Mouse (Mus musculus): ENCODE measurements around the gene Cryba1. TPM values are rescaled to one million over a fixed set of nuclear protein-coding genes. Genes with fewer than 3 reads are reported as not detected.

The Cryba1 gene
- polyA plus RNA-seq, 1 experiment from 2014 or later, result not detected

- no peak for ATAC-seq
- Histone ChIP-seq H3K9me3 (ENCODE audit: control insufficient read depth, low read length) (no peaks in the 10 kb centered on the region), H3K4me1 (ENCODE audit: control insufficient read depth, insufficient read depth, low read length) (no peaks in the 10 kb centered on the region), H3K4me3 (ENCODE audit: low read length) (no peak overlapping the region), H3K9ac (ENCODE audit: low read depth, low read length) (no peak overlapping the region), H3K36me3 (ENCODE audit: control insufficient read depth, insufficient read depth, low read length) (no peaks in the 10 kb centered on the region), H3K27ac (ENCODE audit: low read length) (no peak overlapping the region), H3K4me2 (ENCODE audit: low read depth, low read length) (no peak overlapping the region), H3K27me3 (replicated peaks; ENCODE audit: control insufficient read depth, insufficient read depth, low read length) (no peaks in the 10 kb centered on the region)
- 2% methylated on average over 6 of the region's 6 CpGs for WGBS
These were observed 12.2 kb upstream of the Cryba1 start for GRCm38 (mm10) chr11:77737289-77737688.

- Histone ChIP-seq H3K27ac (ENCODE audit: low read length) (no peak overlapping the region), H3K27me3 (replicated peaks; ENCODE audit: control insufficient read depth, insufficient read depth, low read length) (no peaks in the 10 kb centered on the region), H3K4me1 (ENCODE audit: control insufficient read depth, insufficient read depth, low read length) (no peaks in the 10 kb centered on the region), H3K4me3 (ENCODE audit: low read length) (no peak overlapping the region), H3K36me3 (ENCODE audit: control insufficient read depth, insufficient read depth, low read length) (no peaks in the 10 kb centered on the region), H3K4me2 (ENCODE audit: low read depth, low read length) (no peak overlapping the region), H3K9me3 (ENCODE audit: control insufficient read depth, low read length) (no peaks in the 10 kb centered on the region), H3K9ac (ENCODE audit: low read depth, low read length) (no peak overlapping the region)
- 70% methylated on average over 2 of the region's 2 CpGs for WGBS
- no peak for ATAC-seq
These were observed 3.5 kb upstream of the Cryba1 start for GRCm38 (mm10) chr11:77728587-77728986.

- Histone ChIP-seq H3K36me3 (ENCODE audit: control insufficient read depth, insufficient read depth, low read length) (no peaks in the 10 kb centered on the region), H3K9me3 (ENCODE audit: control insufficient read depth, low read length) (no peaks in the 10 kb centered on the region), H3K27ac (ENCODE audit: low read length) (no peak overlapping the region), H3K9ac (ENCODE audit: low read depth, low read length) (no peak overlapping the region), H3K4me2 (ENCODE audit: low read depth, low read length) (no peak overlapping the region), H3K27me3 (replicated peaks; ENCODE audit: control insufficient read depth, insufficient read depth, low read length) (no peaks in the 10 kb centered on the region), H3K4me3 (ENCODE audit: low read length) (no peak overlapping the region), H3K4me1 (ENCODE audit: control insufficient read depth, insufficient read depth, low read length) (no peaks in the 10 kb centered on the region)
- 79% methylated on average over 7 of the region's 7 CpGs for WGBS
- no peak for ATAC-seq
These were observed 317 bp downstream of the Cryba1 start for GRCm38 (mm10) chr11:77724766-77725165.

DNA sequence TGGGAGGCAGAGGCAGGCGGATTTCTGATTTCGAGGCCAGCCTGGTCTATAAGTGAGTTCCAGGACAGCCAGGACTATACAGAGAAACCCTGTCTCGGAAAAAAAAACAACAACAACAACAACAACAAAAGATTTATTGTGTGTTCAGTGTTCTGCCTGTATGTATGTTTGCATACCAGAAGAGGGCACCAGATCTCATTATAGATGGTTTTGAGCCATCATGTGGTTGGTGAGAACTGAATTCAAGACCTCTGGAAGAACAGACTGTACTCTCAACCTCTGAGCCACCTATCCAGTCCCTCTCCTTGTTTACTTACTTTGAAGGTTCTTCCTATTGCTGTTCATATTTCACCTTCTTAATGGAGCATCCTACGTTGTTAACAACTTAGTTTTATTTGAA, 3.7 kb downstream of the Cryba1 start:
- no peaks in the 10 kb centered on the region for H3K36me3 ChIP-seq (ENCODE audit: control insufficient read depth, insufficient read depth, low read length)
- 91% methylated on average over 4 of the region's 4 CpGs for WGBS
- no peaks in the 10 kb centered on the region for H3K9me3 ChIP-seq (ENCODE audit: control insufficient read depth, low read length)
- no peak overlapping the region for H3K4me2 ChIP-seq (ENCODE audit: low read depth, low read length)
- ATAC-seq, result no peak
- H3K4me1 ChIP-seq (ENCODE audit: control insufficient read depth, insufficient read depth, low read length), result no peaks in the 10 kb centered on the region
- no peak overlapping the region for H3K27ac ChIP-seq (ENCODE audit: low read length)
- no peaks in the 10 kb centered on the region for H3K27me3 ChIP-seq (replicated peaks; ENCODE audit: control insufficient read depth, insufficient read depth, low read length)
- H3K9ac ChIP-seq (ENCODE audit: low read depth, low read length), result no peak overlapping the region
- H3K4me3 ChIP-seq (ENCODE audit: low read length), result no peak overlapping the region

DNA sequence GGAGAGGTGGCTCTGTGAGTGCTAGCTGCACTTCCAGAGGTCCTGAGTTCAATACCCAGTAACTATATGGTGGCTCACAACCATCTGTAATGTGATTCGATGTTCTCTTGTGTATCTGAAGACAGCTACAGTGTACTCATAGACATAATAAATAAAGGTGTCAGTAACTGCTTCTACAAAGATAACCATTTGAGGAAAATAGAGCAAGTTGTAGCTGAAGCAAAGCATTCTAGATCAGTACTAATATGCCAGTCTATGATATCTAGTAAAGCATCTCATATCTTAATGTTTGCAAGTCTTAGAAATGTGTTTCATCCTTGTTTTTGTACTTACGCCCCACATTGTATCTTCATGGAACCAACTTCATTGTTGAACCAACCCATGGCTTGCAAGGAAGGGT, 6.0 kb downstream of the Cryba1 start:
- no peak overlapping the region for H3K27ac ChIP-seq (ENCODE audit: low read length)
- WGBS, result 92% methylated on average over 2 of the region's 2 CpGs
- no peak overlapping the region for H3K4me3 ChIP-seq (ENCODE audit: low read length)
- no peak for ATAC-seq
- no peaks in the 10 kb centered on the region for H3K4me1 ChIP-seq (ENCODE audit: control insufficient read depth, insufficient read depth, low read length)
- H3K4me2 ChIP-seq (ENCODE audit: low read depth, low read length), result no peak overlapping the region
- H3K27me3 ChIP-seq (replicated peaks; ENCODE audit: control insufficient read depth, insufficient read depth, low read length), result no peaks in the 10 kb centered on the region
- H3K9me3 ChIP-seq (ENCODE audit: control insufficient read depth, low read length), result no peaks in the 10 kb centered on the region
- no peak overlapping the region for H3K9ac ChIP-seq (ENCODE audit: low read depth, low read length)
- no peaks in the 10 kb centered on the region for H3K36me3 ChIP-seq (ENCODE audit: control insufficient read depth, insufficient read depth, low read length)

- no peak overlapping the region for H3K9ac ChIP-seq (ENCODE audit: low read depth, low read length)
- no peak overlapping the region for H3K4me2 ChIP-seq (ENCODE audit: low read depth, low read length)
- H3K4me1 ChIP-seq (ENCODE audit: control insufficient read depth, insufficient read depth, low read length), result no peaks in the 10 kb centered on the region
- H3K27ac ChIP-seq (ENCODE audit: low read length), result no peak overlapping the region
- H3K27me3 ChIP-seq (replicated peaks; ENCODE audit: control insufficient read depth, insufficient read depth, low read length), result no peaks in the 10 kb centered on the region
- no peak for ATAC-seq
- no peaks in the 10 kb centered on the region for H3K9me3 ChIP-seq (ENCODE audit: control insufficient read depth, low read length)
- no peak overlapping the region for H3K4me3 ChIP-seq (ENCODE audit: low read length)
- WGBS, result 92% methylated on average over 3 of the region's 3 CpGs
- 0 out of 2 replicates have a peak, but pooled peaks cover 6% of the 10 kb centered on the region for H3K36me3 ChIP-seq (ENCODE audit: control insufficient read depth, insufficient read depth, low read length)
These were observed 11.3 kb downstream of the Cryba1 start for GRCm38 (mm10) chr11:77713736-77714135.

GRCm38 (mm10) chr11:77709039-77709438, 16.0 kb downstream of the Cryba1 start:
- Histone ChIP-seq H3K4me2 (ENCODE audit: low read depth, low read length) (no peak overlapping the region), H3K4me1 (ENCODE audit: control insufficient read depth, insufficient read depth, low read length) (no peaks in the 10 kb centered on the region), H3K4me3 (ENCODE audit: low read length) (no peak overlapping the region), H3K27ac (ENCODE audit: low read length) (no peak overlapping the region), H3K27me3 (replicated peaks; ENCODE audit: control insufficient read depth, insufficient read depth, low read length) (no peaks in the 10 kb centered on the region), H3K9me3 (ENCODE audit: control insufficient read depth, low read length) (no peaks in the 10 kb centered on the region), H3K36me3 (ENCODE audit: control insufficient read depth, insufficient read depth, low read length) (0 out of 2 replicates have a peak, but pooled peaks cover 6% of the 10 kb centered on the region), H3K9ac (ENCODE audit: low read depth, low read length) (no peak overlapping the region)
- no peak for ATAC-seq
- WGBS, result 81% methylated on average over 3 of the region's 3 CpGs

- Histone ChIP-seq H3K4me3 (ENCODE audit: low read length) (no peak overlapping the region), H3K9me3 (ENCODE audit: control insufficient read depth, low read length) (no peaks in the 10 kb centered on the region), H3K27ac (ENCODE audit: low read length) (no peak overlapping the region), H3K4me1 (ENCODE audit: control insufficient read depth, insufficient read depth, low read length) (no peaks in the 10 kb centered on the region), H3K9ac (ENCODE audit: low read depth, low read length) (no peak overlapping the region), H3K36me3 (ENCODE audit: control insufficient read depth, insufficient read depth, low read length) (0 out of 2 replicates have a peak, but pooled peaks cover 3% of the 10 kb centered on the region), H3K4me2 (ENCODE audit: low read depth, low read length) (no peak overlapping the region), H3K27me3 (replicated peaks; ENCODE audit: control insufficient read depth, insufficient read depth, low read length) (no peaks in the 10 kb centered on the region)
- 88% methylated on average over 3 of the region's 3 CpGs for WGBS
- ATAC-seq, result no peak
These were observed 19.2 kb downstream of the Cryba1 start for GRCm38 (mm10) chr11:77705920-77706319.

DNA sequence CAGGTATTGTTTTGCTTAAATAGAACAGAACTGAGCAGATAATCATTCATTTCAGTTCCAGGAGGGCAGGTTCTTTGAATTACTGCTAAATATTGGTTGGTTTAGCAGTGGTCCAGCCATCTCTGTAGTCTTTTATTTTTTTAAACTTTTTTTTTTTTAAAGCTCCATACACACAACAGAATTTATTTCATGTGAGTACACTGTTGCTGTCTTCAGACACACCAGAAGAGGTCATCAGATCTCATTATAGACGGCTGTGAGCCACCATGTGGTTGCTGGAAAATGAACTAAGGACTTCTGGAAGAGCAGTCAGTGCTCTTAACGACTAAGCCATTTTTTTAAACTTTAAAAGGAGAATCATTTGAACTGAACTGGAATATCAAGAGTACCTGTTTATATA, 27.9 kb downstream of the Cryba1 start:
- no peaks in the 10 kb centered on the region for H3K9me3 ChIP-seq (ENCODE audit: control insufficient read depth, low read length)
- H3K4me3 ChIP-seq (ENCODE audit: low read length), result no peak overlapping the region
- H3K27ac ChIP-seq (ENCODE audit: low read length), result no peak overlapping the region
- H3K4me2 ChIP-seq (ENCODE audit: low read depth, low read length), result no peak overlapping the region
- H3K9ac ChIP-seq (ENCODE audit: low read depth, low read length), result no peak overlapping the region
- WGBS, result 58% methylated on average over 2 of the region's 2 CpGs
- peaks cover 3% of the 10 kb centered on the region; the same call in 1 of the 2 replicates for H3K4me1 ChIP-seq (ENCODE audit: control insufficient read depth, insufficient read depth, low read length)
- ATAC-seq, result no peak
- H3K27me3 ChIP-seq (replicated peaks; ENCODE audit: control insufficient read depth, insufficient read depth, low read length), result no peaks in the 10 kb centered on the region
- peaks cover 17% of the 10 kb centered on the region; the same call in 1 of the 2 replicates for H3K36me3 ChIP-seq (ENCODE audit: control insufficient read depth, insufficient read depth, low read length)

DNA sequence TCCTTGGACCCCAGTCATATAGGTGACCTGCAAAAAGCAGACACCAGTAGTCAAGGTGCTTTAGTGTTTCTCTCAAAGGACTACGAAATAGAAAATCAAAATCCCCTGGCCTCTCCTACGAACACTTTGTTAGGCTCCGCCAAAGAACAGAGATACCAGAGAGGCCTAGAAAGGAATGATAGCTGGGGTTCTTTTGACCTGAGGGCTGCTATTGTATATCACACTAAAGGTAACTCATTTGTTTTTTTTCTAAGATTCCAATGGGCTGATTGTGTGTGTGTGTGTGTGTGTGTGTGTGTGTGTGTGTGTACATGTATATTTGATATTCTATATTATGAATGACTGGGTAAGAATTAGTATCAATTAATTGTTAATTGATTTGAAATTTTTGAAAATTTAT, 32.1 kb downstream of the Cryba1 start:
- Histone ChIP-seq H3K4me1 (ENCODE audit: control insufficient read depth, insufficient read depth, low read length) (peaks cover 7% of the 10 kb centered on the region), H3K4me3 (ENCODE audit: low read length) (no peak overlapping the region), H3K27ac (ENCODE audit: low read length) (no peak overlapping the region), H3K9me3 (ENCODE audit: control insufficient read depth, low read length) (no peaks in the 10 kb centered on the region), H3K4me2 (ENCODE audit: low read depth, low read length) (no peak overlapping the region), H3K36me3 (ENCODE audit: control insufficient read depth, insufficient read depth, low read length) (peaks cover 15% of the 10 kb centered on the region; the same call in 1 of the 2 replicates), H3K27me3 (replicated peaks; ENCODE audit: control insufficient read depth, insufficient read depth, low read length) (no peaks in the 10 kb centered on the region), H3K9ac (ENCODE audit: low read depth, low read length) (no peak overlapping the region)
- no peak for ATAC-seq
- 81% methylated on average over 3 of the region's 3 CpGs for WGBS
